Mouse (Mus musculus): ENCODE measurements around the gene Trp53i11.

The Trp53i11 gene

GRCm38 (mm10) chr2:93170156-93170844 lies 17.0 kb upstream of the Trp53i11 start:
- intact Hi-C loops (cut with DNase I): no loop called here

- intact Hi-C loops (cut with DNase I): no loop called here
Observed at GRCm38 (mm10) chr2:93170845-93171200, 16.5 kb upstream of the Trp53i11 start.

DNA sequence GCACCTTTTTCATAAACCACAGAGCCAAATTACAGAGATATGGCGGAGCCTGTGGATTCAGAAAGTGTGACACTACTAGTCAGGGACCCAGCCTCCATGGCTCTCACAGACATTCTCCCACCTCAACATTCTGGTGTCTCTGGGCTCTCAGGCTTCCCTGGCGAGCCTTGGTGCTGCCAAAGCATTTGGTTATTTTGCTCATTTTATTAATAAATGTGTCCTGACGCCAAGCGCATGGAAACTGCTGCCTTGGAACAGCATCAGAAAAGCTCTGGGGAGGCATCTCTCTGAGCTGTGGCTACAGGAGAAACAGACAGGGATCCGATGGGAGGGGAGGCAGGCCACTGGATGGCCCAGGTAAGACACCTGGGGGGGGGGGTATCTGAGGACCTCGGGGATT lies 15.4 kb upstream of the Trp53i11 start:
- intact Hi-C loops (cut with DNase I): no loop called here

GRCm38 (mm10) chr2:93172460-93172859 lies 14.9 kb upstream of the Trp53i11 start:
- intact Hi-C loops (cut with DNase I): no loop called here

DNA sequence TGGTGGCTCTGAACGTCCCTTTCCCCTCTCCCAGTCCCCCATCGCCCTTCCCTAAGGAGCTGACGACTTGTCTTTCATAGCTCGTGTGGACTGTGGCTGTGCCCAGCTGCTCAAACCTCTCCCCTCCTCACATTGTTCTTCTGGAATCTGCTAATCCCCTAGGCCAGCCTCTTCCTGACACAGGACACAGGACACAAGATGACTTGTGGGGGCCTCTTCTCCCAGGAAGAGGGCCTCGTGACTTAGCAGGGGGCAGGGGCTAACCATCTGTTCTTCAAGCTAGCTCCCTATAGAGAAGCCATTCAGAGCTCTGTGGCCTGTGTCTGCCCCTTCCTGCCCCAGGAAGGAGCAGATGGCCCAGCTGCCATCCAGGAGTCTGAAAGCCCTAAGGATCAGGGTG lies 13.2 kb upstream of the Trp53i11 start:
- intact Hi-C loops (cut with DNase I): no loop called here

DNA sequence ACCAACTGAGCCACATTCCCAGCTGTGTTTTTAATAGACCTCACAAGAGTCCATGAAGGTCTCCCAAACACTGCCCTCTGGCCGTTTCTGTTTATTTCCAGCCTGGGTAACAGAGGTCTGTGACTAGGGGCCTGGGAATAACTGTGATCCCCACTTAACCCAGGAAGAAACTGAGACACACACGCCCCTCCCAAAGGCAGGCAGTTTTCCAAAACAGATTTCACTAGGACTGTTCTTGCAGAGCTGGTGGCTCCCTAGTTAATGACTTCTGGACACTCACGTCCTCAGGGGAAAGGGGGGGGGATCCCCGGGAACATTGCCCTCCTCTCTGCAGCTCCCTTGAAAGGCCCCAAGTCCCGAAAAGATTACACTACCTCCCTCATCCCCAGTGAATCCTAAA lies 12.1 kb upstream of the Trp53i11 start:
- intact Hi-C loops (cut with DNase I): no loop called here

DNA sequence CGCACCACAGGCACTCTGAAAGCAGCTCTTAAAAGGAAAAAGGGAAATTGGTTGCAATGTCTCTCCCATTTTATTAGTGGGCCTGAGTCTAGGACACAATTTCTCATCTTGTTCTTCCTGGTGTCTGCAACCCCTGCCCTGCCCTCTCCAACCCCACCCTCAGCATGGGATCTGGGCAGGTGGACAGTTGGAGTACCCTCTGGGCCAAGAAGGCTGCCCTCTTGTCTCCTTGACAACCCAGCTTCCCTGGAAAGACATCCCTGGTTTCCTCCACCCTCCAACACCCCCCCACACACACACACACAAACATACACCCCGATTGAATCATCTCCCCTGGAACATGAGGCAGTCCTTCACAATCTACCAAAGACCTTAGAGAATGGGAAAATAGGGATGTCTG lies 11.6 kb upstream of the Trp53i11 start:
- intact Hi-C loops (cut with DNase I): no loop called here

DNA sequence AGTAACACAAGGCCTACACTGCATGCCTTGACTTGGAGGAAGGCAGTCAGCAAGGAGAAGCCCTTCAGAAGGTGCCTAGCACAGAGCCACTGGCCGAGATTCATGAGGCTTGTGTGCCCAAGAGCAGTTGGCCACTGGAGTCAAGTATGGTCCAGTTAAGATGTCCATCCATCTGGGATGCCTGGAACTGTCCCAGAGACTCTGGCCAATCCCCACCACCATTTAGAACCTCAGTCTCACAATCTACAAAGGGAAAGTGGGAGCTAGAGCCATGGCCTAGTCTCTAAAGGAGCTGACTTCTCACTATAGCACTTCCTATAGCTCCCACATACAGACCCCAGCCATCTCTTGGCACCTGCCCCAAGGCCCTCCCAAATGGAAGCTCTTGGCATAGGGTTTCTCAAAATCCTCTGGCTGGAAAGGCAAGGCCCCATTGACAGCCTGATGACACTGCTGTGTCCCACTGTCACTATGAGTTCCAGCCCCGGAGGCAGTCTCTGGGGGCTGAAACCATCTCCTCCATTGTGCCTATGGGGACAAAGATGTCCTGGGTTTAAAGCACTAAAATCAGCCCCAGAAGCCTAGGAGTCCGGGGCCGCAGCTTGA lies 11.1 kb upstream of the Trp53i11 start:
- intact Hi-C loops (cut with DNase I): no loop called here

GRCm38 (mm10) chr2:93176871-93177667 lies 10.3 kb upstream of the Trp53i11 start:
- intact Hi-C loops (cut with DNase I): no loop called here

DNA sequence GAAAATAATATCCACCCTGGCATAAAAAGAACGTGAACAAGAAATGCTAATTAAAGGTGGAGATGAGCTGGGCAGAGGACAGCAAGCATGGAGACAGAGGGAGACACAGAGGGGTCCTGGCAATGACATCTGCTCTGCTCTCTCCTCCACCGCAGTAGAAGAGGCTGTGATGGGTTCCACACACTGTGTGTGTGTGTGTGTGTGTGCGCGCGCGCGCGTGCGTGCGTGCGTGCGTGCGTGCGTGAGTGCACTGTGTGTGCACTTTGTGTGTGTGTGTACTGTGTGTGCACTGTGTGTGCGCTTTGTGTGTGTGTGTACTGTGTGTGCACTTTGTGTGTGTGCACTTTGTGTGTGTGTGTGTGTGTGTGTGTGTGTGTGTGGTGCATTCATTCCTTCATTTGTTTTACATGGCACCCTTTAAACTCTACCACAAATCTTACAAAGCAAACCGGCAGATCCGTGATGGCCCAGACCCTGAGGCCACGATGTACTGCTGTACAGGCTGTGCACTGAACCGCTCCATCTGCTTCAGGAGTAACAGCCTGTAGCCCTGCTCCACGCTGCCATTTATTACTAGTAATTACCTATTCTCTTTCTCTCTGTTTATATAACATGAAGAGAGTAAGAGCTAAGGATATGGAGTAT lies 9.6 kb upstream of the Trp53i11 start:
- intact Hi-C loops (cut with DNase I): no loop called here

DNA sequence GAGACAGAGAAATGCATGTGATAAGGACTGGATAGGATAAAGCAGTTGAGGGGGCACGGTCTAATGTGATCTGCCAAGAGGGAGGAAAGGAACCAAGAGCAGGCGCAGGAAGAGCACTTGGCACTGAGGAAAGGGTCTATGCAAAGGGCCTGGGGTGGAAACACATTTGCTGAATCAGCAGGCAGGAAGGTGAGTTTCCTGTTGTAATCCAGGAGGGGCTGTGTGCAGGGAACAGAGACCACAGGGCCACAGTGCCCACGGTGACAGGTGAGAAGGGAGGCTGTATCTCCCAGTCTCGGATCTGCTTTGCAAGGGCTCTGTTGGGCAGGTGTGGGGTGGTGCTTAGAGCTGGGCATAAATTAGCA lies 9.1 kb upstream of the Trp53i11 start:
- intact Hi-C loops (cut with DNase I): no loop called here

GRCm38 (mm10) chr2:93179603-93180002 lies 7.7 kb upstream of the Trp53i11 start:
- intact Hi-C loops (cut with DNase I): no loop called here

- intact Hi-C loops (cut with DNase I): no loop called here
Observed at GRCm38 (mm10) chr2:93180077-93180844, 7.1 kb upstream of the Trp53i11 start.

GRCm38 (mm10) chr2:93182859-93183258 lies 4.5 kb upstream of the Trp53i11 start:
- intact Hi-C loops (cut with DNase I): no loop called here

- intact Hi-C loops (cut with DNase I): loop anchor here (2.0 to 5.0 kb wide), 2 partner anchors 46 to 117 kb away; no protein-coding TSS in a partner anchor
Observed at GRCm38 (mm10) chr2:93188020-93188760, 842 bp downstream of the Trp53i11 start.

DNA sequence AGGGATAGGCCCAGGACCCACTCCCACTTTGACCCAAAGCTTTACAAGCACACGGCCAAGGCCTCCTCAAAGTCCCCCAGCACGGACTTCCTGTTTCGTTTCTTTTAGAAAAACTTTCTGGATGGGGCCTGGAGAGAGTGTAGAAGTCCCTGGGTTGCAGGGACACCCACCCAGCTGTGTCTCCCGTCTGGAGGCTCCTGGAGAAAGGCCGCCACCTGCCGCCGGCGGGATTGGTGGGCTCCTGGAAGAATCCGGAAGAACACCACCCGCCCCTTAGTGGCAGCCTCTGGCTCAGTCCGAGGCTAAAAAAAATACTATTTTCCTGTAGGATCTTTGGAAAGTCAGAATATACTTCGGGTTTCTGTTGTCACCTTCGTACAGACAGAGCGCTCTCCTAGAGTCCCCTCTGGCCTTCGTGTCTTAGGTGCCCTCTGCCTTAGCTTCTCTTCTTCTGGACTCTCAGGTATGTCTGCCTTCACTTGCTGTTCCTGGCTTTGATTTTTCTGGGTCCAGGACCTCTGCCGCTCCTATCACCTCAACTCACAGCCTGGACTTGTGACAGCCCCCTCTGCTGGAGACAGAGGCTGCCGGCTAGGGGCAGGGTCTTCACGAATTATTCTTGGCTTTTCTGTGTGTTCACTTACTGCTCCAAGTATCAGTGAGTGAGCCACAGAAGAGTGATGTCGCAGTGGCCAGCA lies 1.6 kb downstream of the Trp53i11 start:
- intact Hi-C loops (cut with DNase I): loop anchor here (2.0 to 5.0 kb wide), 2 partner anchors 47 to 118 kb away; no protein-coding TSS in a partner anchor

DNA sequence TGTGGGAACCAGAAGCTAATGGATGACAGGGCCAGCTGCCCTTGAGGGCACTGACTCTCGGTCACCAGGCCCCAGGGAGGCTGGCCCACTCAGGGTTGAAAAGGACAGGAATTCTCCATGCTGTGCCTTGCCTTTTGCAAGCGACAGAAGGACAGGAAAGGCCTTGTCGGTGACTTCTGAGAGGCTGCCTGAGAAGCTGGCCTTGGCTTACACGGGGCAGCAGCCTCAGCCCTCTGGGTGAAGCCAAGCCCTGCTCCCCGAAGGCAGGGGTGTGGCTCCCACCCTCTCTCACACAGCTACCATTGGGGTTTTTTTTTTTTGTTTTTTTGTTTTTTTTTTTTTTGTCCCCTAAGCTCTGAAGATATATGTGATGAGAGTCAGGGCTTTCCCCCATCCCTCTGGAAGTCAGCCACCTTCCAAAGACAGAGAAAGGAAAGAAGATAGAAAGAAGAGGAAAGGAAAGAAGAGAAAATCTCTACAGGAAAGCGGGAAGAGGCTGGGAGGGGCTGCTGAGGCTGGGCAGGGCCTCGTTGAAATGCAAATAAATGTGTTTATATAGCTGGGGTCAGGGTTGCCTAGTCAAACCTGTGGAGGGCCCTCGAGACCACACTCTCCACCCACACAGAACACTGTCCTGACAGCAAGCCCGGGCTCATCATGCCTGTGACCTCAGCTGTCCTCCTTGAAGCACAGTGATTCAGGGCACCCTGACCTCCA lies 3.6 kb downstream of the Trp53i11 start:
- intact Hi-C loops (cut with DNase I): no loop called here

GRCm38 (mm10) chr2:93191488-93192181 lies 4.3 kb downstream of the Trp53i11 start:
- intact Hi-C loops (cut with DNase I): no loop called here

DNA sequence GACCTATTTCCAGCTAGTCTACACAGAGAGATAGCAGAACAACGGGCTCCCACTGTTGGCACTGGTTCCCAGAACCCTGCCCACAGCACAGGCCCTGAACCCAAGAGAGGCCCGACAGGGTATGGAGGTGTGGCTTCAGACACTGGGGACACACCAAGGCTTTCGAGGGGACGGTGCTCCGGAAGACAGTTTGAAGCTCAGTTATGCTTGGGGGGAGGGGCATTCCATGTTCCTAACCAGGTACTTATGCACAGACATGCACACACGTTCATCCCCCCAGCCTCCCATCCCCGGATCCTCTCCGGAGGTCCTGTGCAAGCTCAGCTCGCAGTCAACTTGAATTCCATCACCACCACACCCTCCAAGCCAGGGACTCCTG lies 4.8 kb downstream of the Trp53i11 start:
- intact Hi-C loops (cut with DNase I): no loop called here

All from adrenal gland (tissue).